8 mouse cellular contexts compared by ENCODE assay signal in the genomic region with DNA sequence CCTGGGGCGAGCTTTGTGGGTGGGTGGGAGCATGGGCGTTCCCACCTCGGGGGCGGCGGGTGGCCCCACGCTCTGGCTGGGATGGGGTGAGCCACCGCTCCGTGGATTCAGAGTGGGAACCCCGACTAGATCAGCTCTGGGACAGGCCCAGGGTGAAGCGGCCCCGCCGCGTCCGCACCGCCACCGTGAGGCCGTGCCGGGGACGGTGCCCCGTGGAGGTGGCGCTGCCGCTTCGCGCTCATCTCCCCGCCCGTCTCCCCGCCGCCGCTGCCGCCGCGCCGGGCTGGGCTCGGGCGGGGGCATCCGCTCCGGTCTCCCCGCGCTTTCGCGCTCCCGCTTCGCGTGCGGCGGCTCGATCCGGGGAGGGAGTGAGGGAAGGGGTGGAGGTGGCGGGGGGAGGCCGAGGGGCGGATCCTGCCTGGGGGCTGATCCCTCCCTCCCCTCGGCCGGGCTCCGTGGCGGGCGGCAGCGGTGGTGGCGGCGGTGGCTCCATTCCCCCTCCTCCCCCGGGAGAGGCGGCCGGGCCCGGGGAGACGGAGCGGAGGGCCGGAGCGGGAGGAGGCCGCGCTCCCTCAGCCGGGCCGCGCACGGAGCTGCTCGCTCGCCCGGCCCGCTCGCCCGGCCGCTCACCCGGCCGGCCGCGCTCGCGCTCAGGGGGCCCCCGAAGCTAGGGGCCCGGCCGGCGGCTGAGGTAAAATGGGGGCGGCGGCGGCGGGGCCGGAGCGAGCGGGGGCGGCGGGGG. TPM values are rescaled to one million over a fixed set of nuclear protein-coding genes. Genes with fewer than 3 reads are reported as not detected.
DNase-seq lines count a peak whose midpoint lies in the region; ATAC-seq lines count a peak whose summit lies in the region.

A gene (plus strand): TSS at position 420 of the 742 bp plus-strand sequence.

- ATAC-seq in forebrain, embryonic 12.5 days (ENCODE audit: low FRiP score) = peak; percentile 76
- peak; percentile 83 for ATAC-seq in heart, embryonic 16.5 days (replicated peaks; ENCODE audit: extremely low read depth, insufficient read depth, low FRiP score)
- peak; percentile 70 for ATAC-seq in liver, embryonic 15.5 days (ENCODE audit: insufficient read depth)
- peak; percentile 68 for ATAC-seq in neural tube, embryonic 11.5 days (ENCODE audit: insufficient read depth, low FRiP score, low TSS enrichment)
- ATAC-seq in stomach, embryonic 16.5 days (ENCODE audit: insufficient read depth, low FRiP score) = peak; percentile 78

- H3K9me3 ChIP-seq in forebrain, embryonic 12.5 days = no peaks in the 10 kb centered on the region
- H3K9me3 ChIP-seq in heart, embryonic 16.5 days (replicated peaks; ENCODE audit: control insufficient read depth, low read length) = no peaks in the 10 kb centered on the region
- H3K9me3 ChIP-seq in liver, embryonic 15.5 days (replicated peaks) = no peaks in the 10 kb centered on the region
- H3K9me3 ChIP-seq in neural tube, embryonic 11.5 days (ENCODE audit: control insufficient read depth, low read length) = no peaks in the 10 kb centered on the region
- no peaks in the 10 kb centered on the region for H3K9me3 ChIP-seq in stomach, embryonic 16.5 days (replicated peaks; ENCODE audit: control insufficient read depth, low read length)

- peaks cover 3% of the 10 kb centered on the region for H3K36me3 ChIP-seq in forebrain, embryonic 12.5 days (replicated peaks)
- peaks cover under 1% of the 10 kb centered on the region; the same call in 1 of the 2 replicates for H3K36me3 ChIP-seq in heart, embryonic 16.5 days (ENCODE audit: control insufficient read depth, insufficient read depth)
- H3K36me3 ChIP-seq in liver, embryonic 15.5 days (replicated peaks) = peaks cover 26% of the 10 kb centered on the region
- no peaks in the 10 kb centered on the region; the same call in 1 of the 2 replicates for H3K36me3 ChIP-seq in neural tube, embryonic 11.5 days (ENCODE audit: control insufficient read depth, insufficient read depth, low read length)
- peaks cover under 1% of the 10 kb centered on the region; the same call in 1 of the 2 replicates for H3K36me3 ChIP-seq in stomach, embryonic 16.5 days (ENCODE audit: control insufficient read depth, insufficient read depth, low read length)

- H3K27ac ChIP-seq in forebrain, embryonic 12.5 days = peak within 1 kb of the TSS; percentile 99
- peak within 1 kb of the TSS; percentile 97 for H3K27ac ChIP-seq in heart, embryonic 16.5 days (ENCODE audit: low read length)
- H3K27ac ChIP-seq in liver, embryonic 15.5 days (replicated peaks) = peak within 1 kb of the TSS; percentile 98
- peak within 1 kb of the TSS; percentile 99 for H3K27ac ChIP-seq in neural tube, embryonic 11.5 days (ENCODE audit: low read depth, low read length)
- H3K27ac ChIP-seq in stomach, embryonic 16.5 days (ENCODE audit: low read length) = peak within 1 kb of the TSS; percentile 96

- H3K4me1 ChIP-seq in forebrain, embryonic 12.5 days = peaks cover 29% of the 10 kb centered on the region
- H3K4me1 ChIP-seq in heart, embryonic 16.5 days (ENCODE audit: control insufficient read depth, insufficient read depth, low read length) = peaks cover 20% of the 10 kb centered on the region
- peaks cover 60% of the 10 kb centered on the region for H3K4me1 ChIP-seq in liver, embryonic 15.5 days (replicated peaks)
- H3K4me1 ChIP-seq in neural tube, embryonic 11.5 days (ENCODE audit: control insufficient read depth, insufficient read depth, low read length) = peaks cover 2% of the 10 kb centered on the region; the same call in 1 of the 2 replicates
- peaks cover 21% of the 10 kb centered on the region for H3K4me1 ChIP-seq in stomach, embryonic 16.5 days (ENCODE audit: control insufficient read depth, insufficient read depth, low read length)

- H3K27me3 ChIP-seq in forebrain, embryonic 12.5 days = no peaks in the 10 kb centered on the region
- H3K27me3 ChIP-seq in heart, embryonic 16.5 days (ENCODE audit: control insufficient read depth, insufficient read depth, low read length) = no peaks in the 10 kb centered on the region
- 0 out of 2 replicates have a peak, but pooled peaks cover 6% of the 10 kb centered on the region for H3K27me3 ChIP-seq in liver, embryonic 15.5 days
- no peaks in the 10 kb centered on the region for H3K27me3 ChIP-seq in neural tube, embryonic 11.5 days (ENCODE audit: control insufficient read depth, insufficient read depth, low read length)
- H3K27me3 ChIP-seq in stomach, embryonic 16.5 days (ENCODE audit: control insufficient read depth, insufficient read depth, low read length) = no peaks in the 10 kb centered on the region

- peak within 1 kb of the TSS; percentile 100 for H3K9ac ChIP-seq in forebrain, embryonic 12.5 days
- peak within 1 kb of the TSS; percentile 98 for H3K9ac ChIP-seq in heart, embryonic 16.5 days (ENCODE audit: low read length)
- H3K9ac ChIP-seq in liver, embryonic 15.5 days = peak within 1 kb of the TSS; percentile 99
- H3K9ac ChIP-seq in neural tube, embryonic 11.5 days (ENCODE audit: low read length) = peak within 1 kb of the TSS; percentile 99
- peak within 1 kb of the TSS; percentile 99 for H3K9ac ChIP-seq in stomach, embryonic 16.5 days (ENCODE audit: low read length)

- H3K4me2 ChIP-seq in forebrain, embryonic 12.5 days = peak within 1 kb of the TSS; percentile 98
- peak within 1 kb of the TSS; percentile 99 for H3K4me2 ChIP-seq in heart, embryonic 16.5 days (ENCODE audit: low read depth, low read length)
- H3K4me2 ChIP-seq in liver, embryonic 15.5 days = peak within 1 kb of the TSS; percentile 96
- H3K4me2 ChIP-seq in neural tube, embryonic 11.5 days (ENCODE audit: low read depth) = peak within 1 kb of the TSS; percentile 72
- H3K4me2 ChIP-seq in stomach, embryonic 16.5 days (ENCODE audit: low read depth, low read length) = peak within 1 kb of the TSS; percentile 98

- WGBS in forebrain, embryonic 12.5 days = 1% methylated on average over 66 of the region's 99 CpGs
- WGBS in heart, embryonic 16.5 days = 0% methylated on average over 33 of the region's 99 CpGs
- under 1% methylated on average over 88 of the region's 99 CpGs for WGBS in liver, embryonic 15.5 days (ENCODE audit: insufficient replicate concordance)
- under 1% methylated on average over 33 of the region's 99 CpGs for WGBS in neural tube, embryonic 11.5 days
- under 1% methylated on average over 73 of the region's 99 CpGs for WGBS in stomach, embryonic 16.5 days

- H3K4me3 ChIP-seq in forebrain, embryonic 12.5 days (replicated peaks) = peak within 1 kb of the TSS; percentile 92
- peak within 1 kb of the TSS; percentile 80 for H3K4me3 ChIP-seq in heart, embryonic 16.5 days (ENCODE audit: low read length)
- peak within 1 kb of the TSS; percentile 87 for H3K4me3 ChIP-seq in liver, embryonic 15.5 days (replicated peaks)
- peak within 1 kb of the TSS; percentile 96 for H3K4me3 ChIP-seq in neural tube, embryonic 11.5 days (ENCODE audit: low read depth, low read length)
- H3K4me3 ChIP-seq in stomach, embryonic 16.5 days (replicated peaks; ENCODE audit: low read length) = peak within 1 kb of the TSS; percentile 75

- peak; percentile 85 for DNase-seq in CD4-positive, CD25-positive, alpha-beta regulatory T cell, adult 2 months (ENCODE audit: low read depth, low spot score)
- peak; percentile 62 for DNase-seq in c-Kit-positive CD71-positive TER-119-positive erythroid progenitor cells, embryonic 14.5 days (ENCODE audit: low spot score)
- DNase-seq in kidney, postnatal 36 days = peak; percentile 85 to 90
- peak; percentile 76 for DNase-seq in neural tube, embryonic 11.5 days (ENCODE audit: low spot score)

RNA-seq across cellular contexts. Expression of the gene that starts here (rescaled TPM):
- polyA plus RNA-seq in forebrain, embryonic 12.5 days (2016; fragmentation: Nextera tagmentation; extraction: Ambion mirVana) = 14.4 and 16.2 TPM in 2 replicates
- polyA plus RNA-seq in heart, embryonic 16.5 days (2015; fragmentation: Nextera tagmentation; extraction: Ambion mirVana) = 6.7 and 7.2 TPM in 2 replicates
- polyA plus RNA-seq in liver, embryonic 15.5 days (2015; fragmentation: Nextera tagmentation; extraction: Ambion mirVana) = 74.7 and 78.4 TPM in 2 replicates
- 9.0 and 9.3 TPM in 2 replicates for polyA plus RNA-seq in neural tube, embryonic 11.5 days (2014; fragmentation: Nextera tagmentation; extraction: Ambion mirVana)
- 8.2 and 10.5 TPM in 2 replicates for polyA plus RNA-seq in stomach, embryonic 16.5 days (2015; fragmentation: Nextera tagmentation; extraction: Ambion mirVana)

Comparison
In these comparisons a context has a peak if more than half of its experiments do, and no peak if none do; other contexts are left out.
1. Peak in every context shown above with its lines: DNase-seq, ATAC-seq, H3K4me3 ChIP-seq and H3K27ac ChIP-seq.